Mouse (Mus musculus) embryonic facial prominence, embryonic 11.5 days (tissue): ENCODE measurements around the gene Tyw1. TPM values are rescaled to one million over a fixed set of nuclear protein-coding genes. Genes with fewer than 3 reads are reported as not detected.
A peak's percentile ranks its signal among the peaks of the same experiment; 100 is the strongest.

Experiments used
- ATAC-seq: fragments of 200-750 bp; cut with Nextera tagmentation; replicated peaks from 2 replicates; pipeline ENCODE4 v1.8.0; 2017; ENCODE audit warnings: low read depth; ENCODE audit not compliant: insufficient number of reproducible peaks, low FRiP score, low TSS enrichment
- DNase-seq: peaks from one replicate; pipeline ENCODE4 v3.0.0-alpha.2; 2015; ENCODE audit warnings: low spot score
- H3K27ac ChIP-seq: fragments of 300-500 bp; sonication (generic); replicated peaks from 2 replicates; pipeline ENCODE4 v1.5.1; 2014; ENCODE audit warnings: mild to moderate bottlenecking, low read depth, low read length, control low read depth
- H3K27me3 ChIP-seq: fragments of 300-500 bp; sonication (generic); 2 replicates; pipeline ENCODE4 v1.6.1; 2014; ENCODE audit warnings: mild to moderate bottlenecking, low read length, moderate library complexity, mixed read lengths; ENCODE audit not compliant: control insufficient read depth, insufficient read depth
- H3K36me3 ChIP-seq: fragments of 300-500 bp; sonication (generic); replicated peaks from 2 replicates; pipeline ENCODE4 v1.6.1; 2014; ENCODE audit warnings: low read depth, mild to moderate bottlenecking, low read length, moderate library complexity, mixed read lengths; ENCODE audit not compliant: control insufficient read depth, insufficient read depth
- H3K4me1 ChIP-seq: fragments of 300-500 bp; sonication (generic); 2 replicates; pipeline ENCODE4 v1.6.1; 2014; ENCODE audit warnings: low read length, mixed read lengths; ENCODE audit not compliant: control insufficient read depth, insufficient read depth
- H3K4me2 ChIP-seq: fragments of 300-500 bp; sonication (generic); 2 replicates; pipeline ENCODE4 v1.6.1; 2014; ENCODE audit warnings: low read depth, mild to moderate bottlenecking, control low read depth, low read length, moderate library complexity
- H3K4me3 ChIP-seq: fragments of 300-500 bp; sonication (generic); 2 replicates; pipeline ENCODE4 v1.5.1; 2014; ENCODE audit warnings: low read depth, low read length, control low read depth
- H3K9ac ChIP-seq: fragments of 300-500 bp; sonication (generic); replicated peaks from 2 replicates; pipeline ENCODE4 v1.6.1; 2014; ENCODE audit warnings: mild to moderate bottlenecking, control low read depth, low read length
- H3K9me3 ChIP-seq: fragments of 300-500 bp; sonication (generic); replicated peaks from 2 replicates; pipeline ENCODE4 v1.6.1; 2016; ENCODE audit warnings: mild to moderate bottlenecking, low read length, inconsistent platforms, mixed read lengths; ENCODE audit not compliant: control insufficient read depth
- WGBS: fragments of 180-500 bp; shearing (Covaris S2); extraction: QIAGEN DNeasy Blood & Tissue Kit; methylation state at CpG from one replicate; pipeline ENCODE4 v1.1.7; 2014; 5-methylcytosine and 5-hydroxymethylcytosine counted together
- polyA plus RNA-seq: library from polyadenylated mRNA; unstranded; fragments of >200 nt; fragmentation: Nextera tagmentation; extraction: Ambion mirVana; gene quantifications from 2 replicates; pipeline ENCODE4 v1.2.1, GENCODE M21; 2014

The Tyw1 gene
- polyA plus RNA-seq, 1 experiment from 2014 or later: 27.8 TPM

DNA sequence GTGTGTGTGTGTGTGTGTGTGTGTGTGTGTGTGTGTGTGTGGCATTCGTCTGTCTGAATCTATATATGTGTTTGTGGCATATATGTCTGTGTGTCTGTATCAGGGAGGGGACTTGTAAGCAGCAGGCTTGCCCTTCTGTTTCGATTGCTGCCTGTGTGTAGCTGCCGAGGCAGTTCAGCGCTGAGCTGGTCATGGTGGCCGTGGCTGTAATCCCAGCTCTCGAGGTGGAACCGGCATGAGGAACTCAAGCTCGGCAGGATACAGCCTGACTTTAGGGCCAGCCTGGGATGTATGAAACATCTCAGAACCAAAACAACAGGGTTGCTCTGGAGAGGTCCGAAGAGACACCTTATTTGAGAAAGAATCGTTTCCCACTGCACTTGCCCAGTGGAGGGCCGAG, 78.6 kb downstream of the Tyw1 start:
- H3K4me3 ChIP-seq: no peak overlapping the region
- H3K4me2 ChIP-seq: no peak overlapping the region
- no peak for DNase-seq
- no peaks in the 10 kb centered on the region for H3K27me3 ChIP-seq
- no peak for ATAC-seq
- 95% methylated on average over 11 of the region's 11 CpGs for WGBS
- no peaks in the 10 kb centered on the region for H3K9me3 ChIP-seq
- H3K4me1 ChIP-seq: no peaks in the 10 kb centered on the region
- H3K36me3 ChIP-seq: peaks cover 4% of the 10 kb centered on the region
- H3K27ac ChIP-seq: no peak overlapping the region
- no peak overlapping the region for H3K9ac ChIP-seq

- 97% methylated on average over 4 of the region's 4 CpGs for WGBS
- ATAC-seq (no peak), DNase-seq (no peak)
- Histone ChIP-seq H3K9me3 (no peaks in the 10 kb centered on the region), H3K36me3 (peaks cover 4% of the 10 kb centered on the region), H3K4me1 (no peaks in the 10 kb centered on the region), H3K27me3 (no peaks in the 10 kb centered on the region), H3K4me3 (no peak overlapping the region), H3K9ac (no peak overlapping the region), H3K4me2 (no peak overlapping the region), H3K27ac (no peak overlapping the region)
Observed at GRCm38 (mm10) chr5:130335462-130335861, 80.0 kb downstream of the Tyw1 start.

- Histone ChIP-seq H3K4me1 (no peaks in the 10 kb centered on the region), H3K4me3 (no peak overlapping the region), H3K9me3 (no peaks in the 10 kb centered on the region), H3K36me3 (0 out of 2 replicates have a peak, but pooled peaks cover 3% of the 10 kb centered on the region), H3K27me3 (no peaks in the 10 kb centered on the region), H3K27ac (no peak overlapping the region), H3K9ac (no peak overlapping the region), H3K4me2 (no peak overlapping the region)
- DNase-seq: no peak
- 94% methylated on average over 15 of the region's 15 CpGs for WGBS
- ATAC-seq: no peak
Observed at GRCm38 (mm10) chr5:130340656-130341055, 85.2 kb downstream of the Tyw1 start.

DNA sequence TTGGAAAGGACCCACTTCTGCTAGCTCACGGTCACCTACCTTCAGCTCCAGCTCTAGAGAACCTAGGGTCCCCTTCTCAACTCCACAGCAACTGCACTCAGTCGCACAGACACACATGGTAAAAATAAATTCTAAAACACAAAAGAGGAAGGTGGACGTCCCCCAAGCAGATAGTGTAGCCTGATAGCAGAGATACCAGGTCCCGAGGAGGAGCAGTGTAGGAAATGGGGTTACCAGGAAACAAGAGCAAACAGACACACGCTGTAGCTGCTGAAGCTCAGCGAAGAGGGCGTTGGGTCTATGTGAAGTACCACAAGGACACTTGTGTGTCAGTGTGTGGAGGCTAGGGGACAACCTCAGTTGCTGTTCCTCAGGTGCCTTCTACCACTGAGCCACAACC, 89.6 kb downstream of the Tyw1 start:
- no peaks in the 10 kb centered on the region for H3K4me1 ChIP-seq
- H3K9me3 ChIP-seq: no peaks in the 10 kb centered on the region
- WGBS: 93% methylated on average over 7 of the region's 7 CpGs
- H3K9ac ChIP-seq: no peak overlapping the region
- no peak overlapping the region for H3K4me3 ChIP-seq
- ATAC-seq: no peak
- H3K4me2 ChIP-seq: no peak overlapping the region
- H3K27ac ChIP-seq: no peak overlapping the region
- no peak for DNase-seq
- H3K36me3 ChIP-seq: 0 out of 2 replicates have a peak, but pooled peaks cover 3% of the 10 kb centered on the region
- H3K27me3 ChIP-seq: no peaks in the 10 kb centered on the region

DNA sequence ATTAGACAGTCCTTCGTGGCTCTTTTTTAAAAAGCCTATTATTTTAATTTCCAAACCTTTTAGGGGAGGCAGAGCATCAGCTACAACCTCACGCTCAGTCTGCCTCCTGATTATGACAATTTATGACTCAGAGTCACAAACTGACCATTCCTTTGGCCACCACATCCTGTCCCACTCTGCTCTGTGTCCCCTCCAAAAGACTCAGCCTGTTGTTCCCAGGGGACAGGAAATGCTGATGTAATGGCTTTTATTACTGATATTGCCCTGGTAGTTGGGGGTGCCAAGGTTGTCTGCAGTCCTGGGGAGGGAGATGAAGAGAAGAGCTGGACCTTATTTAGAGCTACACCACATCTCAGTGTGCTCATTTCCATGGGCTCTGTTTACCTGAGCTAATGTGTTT, 90.5 kb downstream of the Tyw1 start:
- Histone ChIP-seq H3K4me3 (no peak overlapping the region), H3K36me3 (0 out of 2 replicates have a peak, but pooled peaks cover under 1% of the 10 kb centered on the region), H3K27ac (no peak overlapping the region), H3K4me2 (no peak overlapping the region), H3K27me3 (no peaks in the 10 kb centered on the region), H3K9ac (no peak overlapping the region), H3K9me3 (no peaks in the 10 kb centered on the region), H3K4me1 (no peaks in the 10 kb centered on the region)
- 80% methylated on average over 2 of the region's 2 CpGs for WGBS
- DNase-seq (no peak), ATAC-seq (no peak)

DNA sequence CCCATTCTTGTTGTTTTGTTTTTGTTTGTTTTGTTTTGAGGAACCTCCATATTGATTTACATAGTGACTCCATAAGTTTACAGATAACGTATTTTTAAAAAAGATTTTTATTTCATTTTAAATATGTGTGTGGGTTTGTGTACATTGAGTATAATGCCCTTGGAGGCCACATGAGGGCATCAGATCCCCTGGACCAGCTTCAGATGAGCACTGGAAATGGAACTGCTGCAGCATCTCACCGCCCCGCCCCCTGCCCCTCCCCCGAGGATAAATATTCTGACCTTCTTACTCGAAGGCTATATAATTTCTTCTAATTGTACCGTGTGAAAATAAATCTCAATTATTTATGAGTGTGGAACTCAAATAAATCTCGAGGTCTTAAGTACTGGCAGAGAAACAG, 99.8 kb downstream of the Tyw1 start:
- Histone ChIP-seq H3K9me3 (no peaks in the 10 kb centered on the region), H3K4me1 (no peaks in the 10 kb centered on the region), H3K4me2 (no peak overlapping the region), H3K36me3 (no peaks in the 10 kb centered on the region), H3K27me3 (no peaks in the 10 kb centered on the region), H3K9ac (no peak overlapping the region), H3K4me3 (no peak overlapping the region), H3K27ac (no peak overlapping the region)
- DNase-seq (no peak), ATAC-seq (no peak)
- 57% methylated on average over 7 of the region's 7 CpGs for WGBS

DNA sequence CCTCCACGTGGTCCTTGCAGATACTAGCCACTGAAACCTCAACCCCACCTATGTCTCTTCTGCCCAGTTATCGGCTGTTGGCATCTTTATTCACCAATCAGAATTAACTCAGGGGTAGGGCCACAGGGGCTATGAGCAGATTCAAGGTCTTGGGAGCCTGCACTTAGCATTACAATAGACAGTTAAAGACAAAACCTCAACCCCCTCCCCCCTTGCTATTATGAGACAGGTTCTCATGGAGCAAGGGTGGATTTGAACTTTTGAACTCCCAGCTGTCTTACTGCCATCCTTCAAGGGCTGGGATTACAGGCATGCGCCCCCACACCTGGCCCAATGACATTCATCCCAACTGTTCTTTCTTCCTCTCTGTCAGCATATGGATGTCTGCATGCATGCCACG, 107.7 kb downstream of the Tyw1 start:
- no peak overlapping the region for H3K27ac ChIP-seq
- DNase-seq: no peak
- no peaks in the 10 kb centered on the region for H3K9me3 ChIP-seq
- no peaks in the 10 kb centered on the region for H3K36me3 ChIP-seq
- no peak overlapping the region for H3K9ac ChIP-seq
- no peak overlapping the region for H3K4me3 ChIP-seq
- no peaks in the 10 kb centered on the region for H3K27me3 ChIP-seq
- no peak overlapping the region for H3K4me2 ChIP-seq
- WGBS: 70% methylated on average over 4 of the region's 4 CpGs
- no peak for ATAC-seq
- no peaks in the 10 kb centered on the region for H3K4me1 ChIP-seq

GRCm38 (mm10) chr5:130363773-130364172, 108.4 kb downstream of the Tyw1 start:
- Histone ChIP-seq H3K4me1 (no peaks in the 10 kb centered on the region), H3K4me2 (no peak overlapping the region), H3K27ac (no peak overlapping the region), H3K9me3 (no peaks in the 10 kb centered on the region), H3K36me3 (no peaks in the 10 kb centered on the region), H3K27me3 (no peaks in the 10 kb centered on the region), H3K9ac (no peak overlapping the region), H3K4me3 (no peak overlapping the region)
- ATAC-seq: no peak
- DNase-seq: peak; percentile 76
- WGBS: 51% methylated on average over 3 of the region's 3 CpGs
